Mouse (Mus musculus) kidney, adult 2 months (tissue): Measurements from ENCODE around the gene Lce1a1.

Source experiments
- CTCF ChIP-seq: fragments of 200-500 bp; conservative IDR thresholded peaks from 2 replicates; pipeline ENCODE4 v1.5.1; 2011; ENCODE audit warnings: low read depth, mild to moderate bottlenecking, control low read depth, low read length, moderate library complexity, mixed read lengths; ENCODE audit not compliant: insufficient read depth, insufficient read length
- POLR2A ChIP-seq: fragments of 200-500 bp; IDR thresholded peaks from one replicate; pipeline ENCODE4 v1.6.1; 2011; ENCODE audit warnings: low read depth, low read length, control low read depth

- TF ChIP-seq CTCF (no peak), POLR2A (no peak)
These were observed 47.7 kb downstream of the Lce1a1 start for GRCm38 (mm10) chr3:92600456-92600855.
